Mouse (Mus musculus) liver, adult 2 months (tissue): ENCODE results near the gene Smug1.

Experiments
- CTCF ChIP-seq: fragments of 200-500 bp; IDR thresholded peaks from 2 replicates; pipeline ENCODE4 v1.5.1; 2011; ENCODE audit warnings: low read depth, low read length, control low read depth
- POLR2A ChIP-seq: fragments of 200-500 bp; IDR thresholded peaks from 2 replicates; pipeline ENCODE4 v1.6.1; 2011; ENCODE audit warnings: low read length, control low read depth; ENCODE audit not compliant: insufficient read depth; ENCODE audit errors: extremely low read depth

DNA sequence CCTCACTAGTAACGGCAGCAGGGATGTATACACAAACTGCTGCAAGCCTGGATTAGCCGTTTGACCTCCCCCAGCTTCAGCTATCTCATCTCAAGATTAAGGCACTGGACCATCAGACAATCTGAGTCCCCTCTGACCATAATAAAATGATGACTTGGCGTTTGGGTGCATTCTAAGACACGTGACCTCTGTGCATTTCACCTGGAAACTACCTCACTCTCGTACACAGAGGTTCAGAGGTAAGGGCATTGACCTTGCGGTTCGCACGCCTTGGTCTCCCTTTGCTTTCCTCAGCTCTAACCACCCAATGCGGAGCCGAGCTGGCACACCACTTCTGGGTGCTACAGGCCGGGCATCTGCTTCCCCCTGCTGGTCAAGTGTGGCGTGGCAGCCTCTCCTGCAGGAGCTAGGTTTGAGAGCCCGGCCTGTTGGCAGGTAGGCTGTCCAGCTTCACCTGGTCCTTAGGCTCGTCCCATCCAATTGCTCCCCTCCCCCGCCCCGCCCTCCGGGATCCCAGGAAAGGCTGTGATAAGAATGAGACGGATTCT, 10.1 kb upstream of the Smug1 start:
- TF ChIP-seq CTCF (peak; percentile 99), POLR2A (no peak)
